Mouse (Mus musculus) spleen, postnatal 14 days (tissue): ENCODE data around the gene Pip4k2c.
"Not testable (repeated sequence)": the region's sequence is repeated elsewhere in the genome, so short reads cannot be mapped to it uniquely, and the experiment has no call there.

Experiments
- DNase-seq, 2 experiments: peaks; one replicate each; pipeline ENCODE4 v3.0.0; 2021 to 2022; ENCODE audit warnings: low spot score in 2 of 2

Pip4k2c gene

DNA sequence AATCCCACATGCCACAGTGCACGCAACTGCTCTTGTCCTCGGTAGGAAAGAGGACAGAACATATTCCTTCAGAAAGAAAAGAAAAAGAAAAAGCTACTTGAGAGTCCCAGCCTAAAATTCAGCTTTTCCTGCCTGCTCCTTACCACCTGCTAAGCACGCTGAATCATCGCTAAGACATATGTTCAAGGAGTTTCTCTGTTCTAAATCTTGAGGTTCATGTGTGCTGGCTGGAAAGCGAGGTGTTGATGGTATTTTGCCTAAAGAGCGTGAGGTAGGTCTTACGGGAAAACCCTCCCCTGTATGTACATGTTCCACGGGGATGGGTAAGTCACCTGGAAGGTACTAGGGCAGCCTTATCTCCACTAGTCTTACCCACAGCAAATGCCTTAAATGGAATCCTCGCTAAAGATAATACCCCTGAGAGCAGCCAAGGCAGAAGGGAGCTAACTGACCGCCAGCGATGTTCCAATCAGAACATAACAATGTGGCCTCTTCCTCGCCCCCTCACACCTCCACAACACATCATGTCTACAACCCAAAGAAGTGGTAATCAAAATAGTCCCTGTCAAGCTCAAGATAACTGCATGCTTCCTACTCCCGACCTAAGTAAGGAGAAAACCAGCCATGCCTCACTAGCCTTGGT lies 1.3 kb downstream of the Pip4k2c start:
- DNase-seq: no peak

DNA sequence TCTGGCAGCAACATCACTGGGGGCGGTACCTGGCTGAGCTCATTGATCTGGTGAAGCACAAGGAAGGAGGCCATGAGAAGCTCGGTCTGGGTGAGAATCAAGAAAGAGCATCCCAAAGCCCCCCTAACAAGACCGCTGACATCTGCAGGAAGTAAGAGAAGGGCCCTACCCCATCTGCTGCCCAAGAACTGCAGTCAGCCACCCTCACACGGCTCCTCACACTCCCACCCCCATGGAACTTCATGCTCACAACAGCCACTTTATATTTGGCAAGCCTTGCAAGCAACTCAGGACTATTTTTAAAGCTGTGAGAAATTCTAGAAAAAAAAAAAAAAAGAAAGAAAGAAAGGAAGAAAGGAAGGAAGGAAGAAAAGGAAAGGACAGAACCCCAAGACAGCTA lies 2.5 kb downstream of the Pip4k2c start:
- DNase-seq: no peak

DNA sequence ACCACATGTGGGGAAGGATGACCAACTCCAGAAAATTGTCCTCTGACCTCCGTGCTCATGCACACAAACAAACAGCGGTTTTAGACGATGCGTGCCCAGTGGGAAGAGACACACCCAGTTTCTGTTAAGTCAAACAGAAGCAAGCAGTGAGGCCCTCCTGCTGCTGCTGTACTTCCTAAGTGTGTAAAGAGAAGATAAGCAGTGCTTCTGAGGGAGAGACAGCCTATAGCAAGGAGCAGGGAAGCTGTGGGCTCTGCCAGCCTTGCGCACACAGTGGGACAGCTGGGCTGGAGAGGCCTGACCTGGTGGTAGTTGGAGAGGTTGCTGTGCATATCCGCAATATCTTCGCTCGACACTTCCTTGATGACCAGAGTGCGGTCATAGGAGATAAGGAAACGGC lies 6.0 kb downstream of the Pip4k2c start:
- no peak for DNase-seq

DNA sequence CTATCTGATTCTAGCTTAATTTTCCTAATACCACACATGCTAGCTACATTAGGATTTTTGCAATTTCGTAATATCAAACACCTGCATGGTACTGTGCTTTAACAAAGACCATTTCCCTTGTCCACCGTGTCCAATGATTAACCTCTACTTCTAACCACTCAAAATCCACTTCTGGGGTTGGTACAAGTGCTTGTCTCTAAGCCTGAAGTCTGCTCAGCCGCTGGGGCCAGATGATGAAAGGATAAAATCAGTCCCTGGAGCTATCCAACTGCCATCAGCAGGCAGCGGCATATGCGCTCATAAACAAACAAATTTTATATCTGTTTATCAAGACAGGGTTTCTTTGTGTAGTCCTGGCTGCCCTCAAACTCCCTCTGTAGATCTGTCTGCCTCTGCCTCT lies 6.8 kb downstream of the Pip4k2c start:
- no peak for DNase-seq

DNA sequence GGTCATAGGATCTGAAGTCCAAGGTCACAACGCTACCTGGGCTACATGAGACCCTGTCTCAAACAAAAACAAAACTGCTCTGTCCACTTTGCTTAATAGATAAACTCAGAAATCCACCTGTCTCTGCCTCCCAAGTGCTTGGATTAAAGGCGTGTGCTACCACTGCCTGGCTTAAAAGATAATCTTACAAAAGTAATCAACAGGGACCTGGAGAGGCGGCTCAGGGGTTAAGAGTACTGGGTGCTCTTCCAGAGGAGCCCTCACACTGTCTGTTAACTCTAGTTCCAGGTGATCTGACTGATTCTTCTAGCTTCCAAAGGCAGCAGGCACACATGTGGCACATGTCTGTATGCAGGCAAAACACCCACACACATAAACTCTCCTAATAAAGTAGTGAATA lies 8.3 kb downstream of the Pip4k2c start:
- DNase-seq: no peak

DNA sequence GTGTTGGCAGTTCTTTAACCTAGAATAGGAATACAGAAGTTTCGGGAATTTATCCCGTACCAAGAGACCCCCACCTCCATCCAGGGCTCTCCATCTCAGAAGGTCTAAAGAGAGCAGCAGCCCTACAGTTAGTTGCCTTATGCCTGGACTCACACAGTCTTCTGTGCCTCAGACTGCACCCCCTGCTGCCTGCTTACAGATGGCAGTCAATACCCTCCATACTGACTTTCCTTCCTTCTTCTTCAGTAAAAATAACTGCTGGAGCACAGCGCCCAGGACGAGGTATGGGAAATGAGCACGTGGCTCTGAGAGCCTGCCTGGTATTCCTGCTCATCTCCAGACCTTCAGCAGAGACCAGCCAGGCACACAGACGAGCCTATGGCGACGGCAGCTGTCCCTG lies 11.1 kb downstream of the Pip4k2c start:
- no peak for DNase-seq

DNA sequence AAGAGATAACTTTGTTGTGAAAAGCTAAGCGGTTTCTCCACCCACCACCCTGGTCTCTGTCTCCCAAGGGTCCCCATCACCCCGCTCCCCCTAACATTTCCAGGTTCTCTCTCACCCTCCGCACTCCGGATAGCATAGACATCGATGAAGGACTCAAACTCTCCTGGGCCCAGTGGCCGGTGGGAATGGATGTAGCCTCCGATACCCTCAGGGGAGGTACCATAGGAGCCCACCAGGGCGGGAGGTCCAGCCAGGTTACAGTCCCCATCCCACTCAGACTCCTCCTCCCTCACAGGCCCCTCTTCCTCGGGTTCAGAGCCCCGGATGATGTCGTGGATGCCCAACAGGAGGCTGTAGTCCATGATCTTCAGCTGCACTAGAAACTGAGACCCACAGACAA lies 11.9 kb downstream of the Pip4k2c start:
- no peak for DNase-seq

DNA sequence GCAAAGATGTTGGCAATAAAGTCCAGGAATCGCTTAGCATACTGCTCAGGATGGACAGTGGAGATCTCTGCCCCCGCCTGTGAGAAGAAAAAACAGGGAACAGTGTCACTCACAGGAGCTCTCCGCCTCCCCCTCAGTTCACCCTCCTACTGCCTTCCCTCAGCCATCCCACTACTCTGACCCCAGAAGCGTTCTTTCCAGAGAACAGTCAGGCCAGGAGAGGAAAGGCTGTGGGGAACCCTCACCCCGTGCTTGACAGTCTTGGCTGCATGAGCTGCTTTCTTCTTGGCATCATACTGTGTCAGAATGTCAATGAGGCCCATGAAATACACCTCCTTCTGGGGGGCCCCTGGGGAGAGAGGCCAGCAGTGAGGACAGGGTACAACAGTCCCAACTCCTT lies 12.3 kb downstream of the Pip4k2c start:
- DNase-seq: no peak

DNA sequence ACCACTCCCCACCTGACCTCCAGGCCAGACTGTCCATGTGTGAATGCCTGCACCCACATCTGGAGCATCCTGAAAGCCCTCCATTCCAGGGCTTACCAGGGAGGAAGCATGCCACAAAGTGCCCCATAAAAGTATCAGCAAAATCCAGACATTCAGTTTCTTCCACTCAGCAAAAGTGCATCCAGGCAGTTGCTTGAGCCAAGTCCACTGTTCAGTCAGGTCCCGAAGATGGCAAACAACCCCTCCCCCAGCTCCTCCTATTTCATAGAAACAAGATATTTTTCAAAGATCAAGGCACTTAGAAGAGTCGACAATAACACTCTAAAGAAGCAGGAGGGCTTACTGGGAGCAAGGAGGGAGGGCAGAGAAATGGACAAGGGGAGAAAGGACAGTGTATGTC lies 12.9 kb downstream of the Pip4k2c start:
- no peak for DNase-seq

DNA sequence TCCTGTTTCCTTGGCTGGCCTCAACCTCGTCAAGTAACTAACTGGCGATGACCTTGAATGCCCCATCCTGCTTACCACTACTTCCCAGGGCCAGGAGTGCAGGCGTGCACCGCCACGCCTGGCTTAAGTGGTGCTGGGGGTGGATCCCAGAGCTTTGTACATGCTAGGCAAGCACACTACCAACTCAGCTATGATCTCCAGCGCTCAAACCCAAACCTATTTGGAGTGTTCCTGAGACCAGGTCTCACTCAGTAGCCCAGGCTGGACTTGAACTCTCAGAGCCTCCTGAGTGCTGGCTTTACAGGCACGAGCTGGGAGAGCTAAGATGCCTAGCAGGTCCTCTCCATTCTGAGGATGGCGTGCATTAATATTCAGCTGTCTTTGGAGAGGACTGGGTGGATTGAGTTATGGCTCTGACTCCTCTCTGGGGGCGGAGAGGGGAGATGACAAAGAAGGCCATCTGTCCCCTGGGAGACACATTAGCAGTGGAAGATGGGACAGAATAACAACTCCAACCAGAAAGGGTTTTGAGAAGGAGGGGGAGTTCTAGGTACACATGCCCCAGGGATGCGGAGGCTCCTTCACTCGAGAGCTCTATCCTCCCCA lies 13.8 kb downstream of the Pip4k2c start:
- DNase-seq: no peak

DNA sequence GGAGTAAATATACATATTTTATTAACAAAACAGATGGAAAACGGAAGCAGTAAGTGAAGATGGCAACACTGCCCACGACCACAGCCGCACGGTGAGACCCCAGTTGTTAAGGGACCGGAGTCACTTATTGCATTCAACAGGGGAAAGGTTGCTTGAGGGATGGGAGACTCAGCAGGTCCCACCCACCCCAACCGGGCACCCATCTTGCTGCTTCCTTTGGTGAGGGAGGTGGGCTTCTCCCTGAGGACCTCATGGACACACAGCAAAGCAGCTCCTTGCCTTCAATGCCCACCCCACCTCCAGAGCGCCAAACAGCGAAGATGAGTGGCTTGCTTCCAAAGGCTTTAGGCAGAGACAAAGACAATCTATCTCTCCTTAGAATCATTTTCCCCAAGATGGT lies 14.3 kb downstream of the Pip4k2c start:
- DNase-seq: no peak

DNA sequence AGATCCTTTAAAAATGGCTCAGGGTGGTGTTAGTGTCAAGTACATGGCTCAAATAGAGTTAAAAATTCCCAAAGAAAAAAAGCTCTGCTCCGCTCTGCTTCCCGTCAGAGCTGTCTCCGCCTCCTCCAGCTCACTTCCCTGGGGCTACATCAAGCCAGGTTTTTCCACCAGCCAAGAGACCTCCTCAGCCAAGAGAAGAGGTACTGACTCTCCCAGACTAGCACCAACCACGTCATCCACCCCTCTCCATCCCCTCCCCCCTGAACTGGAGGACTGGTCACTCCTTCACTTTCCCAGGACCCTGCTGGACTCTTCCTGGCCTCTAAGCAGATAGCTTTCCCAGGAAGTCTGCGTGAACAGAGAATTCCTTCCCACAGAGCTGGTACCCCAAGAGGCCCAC lies 15.0 kb downstream of the Pip4k2c start:
- DNase-seq: no peak

DNA sequence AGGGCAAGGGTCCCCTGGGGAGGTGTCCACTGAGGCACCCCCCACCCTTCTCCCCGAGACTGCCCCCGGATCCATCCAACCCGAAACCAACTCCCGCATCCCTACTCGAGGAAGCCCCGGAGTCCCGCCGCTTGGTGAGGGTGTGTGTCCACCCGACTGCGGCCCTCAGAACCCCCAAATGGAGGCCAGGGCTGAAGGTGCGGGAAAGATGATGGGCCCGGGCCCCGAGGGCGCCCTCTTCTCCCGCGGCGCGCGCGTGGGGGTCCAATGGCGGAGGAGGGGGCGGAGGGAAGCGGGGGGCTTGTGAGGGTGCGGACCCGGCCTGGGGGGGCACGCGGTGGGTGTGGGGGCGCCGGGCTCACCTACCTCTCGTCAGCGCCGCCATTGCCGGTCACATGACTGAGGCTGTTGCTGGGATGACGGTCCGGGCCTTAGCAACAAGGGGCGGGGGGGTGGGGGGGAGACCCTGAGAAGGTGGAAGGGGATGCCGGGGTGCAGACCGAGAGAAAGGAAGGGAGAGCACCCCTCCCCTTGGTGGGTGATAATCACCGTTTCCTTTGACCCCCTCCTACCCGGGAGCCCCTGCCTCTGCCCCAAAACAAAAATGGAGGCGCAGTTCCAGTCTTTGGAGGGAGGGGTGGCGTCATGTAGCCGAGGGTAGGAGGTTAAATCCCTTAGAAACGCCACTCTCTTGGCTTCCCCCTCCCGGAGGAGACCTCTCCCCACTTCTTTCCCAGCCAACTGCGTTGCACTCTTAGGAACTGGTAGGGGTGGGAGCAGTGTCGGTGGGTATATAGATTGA lies 15.9 kb downstream of the Pip4k2c start, which contains the start of gene Dtx3:
Dtx3 (minus strand) TSS at position 401 of the 802 bp plus-strand sequence.
- no peak for DNase-seq

DNA sequence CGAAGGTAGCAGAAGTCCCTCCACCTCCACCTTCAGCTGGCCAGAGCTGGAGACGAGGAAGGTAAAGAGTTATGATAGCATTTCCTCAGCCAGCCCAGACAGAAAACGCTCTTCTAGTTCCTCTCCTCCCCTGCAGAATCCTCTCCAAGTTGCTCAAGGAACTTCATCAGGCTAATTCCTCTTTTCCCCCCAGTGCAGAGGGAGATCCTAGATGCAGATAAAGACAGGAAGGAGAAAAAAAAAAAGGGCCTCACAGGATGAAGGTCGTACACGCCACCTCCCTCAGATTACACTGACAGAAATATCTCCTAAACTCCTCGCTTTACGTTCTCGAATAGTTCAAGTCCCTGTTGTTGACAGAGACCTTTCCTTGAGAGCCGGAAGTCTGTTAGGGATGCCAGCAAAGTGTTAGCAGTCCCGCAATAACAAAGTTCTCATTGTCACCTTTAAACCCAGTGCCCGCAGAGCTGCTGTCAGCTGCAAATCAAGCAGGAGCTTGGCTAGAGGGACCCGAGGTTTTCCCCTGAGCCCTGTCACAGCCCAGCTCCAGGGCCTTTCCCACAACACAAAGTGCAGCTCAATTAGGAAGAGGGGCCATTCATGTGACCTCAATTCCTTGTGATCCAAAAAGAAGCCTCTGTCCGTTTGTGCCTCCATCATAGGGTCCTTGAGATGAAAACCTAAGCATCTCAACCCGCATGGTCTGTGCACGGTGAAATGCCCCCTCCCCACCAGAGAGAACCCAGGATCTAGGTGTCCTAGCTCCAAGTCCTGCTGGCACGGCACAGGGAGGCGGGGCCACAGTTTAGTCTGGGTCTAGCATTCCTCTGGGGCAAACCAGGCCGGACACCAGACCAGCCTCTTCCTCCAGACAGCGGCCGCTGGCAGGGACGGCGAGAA lies 16.7 kb downstream of the Pip4k2c start:
- no peak for DNase-seq

DNA sequence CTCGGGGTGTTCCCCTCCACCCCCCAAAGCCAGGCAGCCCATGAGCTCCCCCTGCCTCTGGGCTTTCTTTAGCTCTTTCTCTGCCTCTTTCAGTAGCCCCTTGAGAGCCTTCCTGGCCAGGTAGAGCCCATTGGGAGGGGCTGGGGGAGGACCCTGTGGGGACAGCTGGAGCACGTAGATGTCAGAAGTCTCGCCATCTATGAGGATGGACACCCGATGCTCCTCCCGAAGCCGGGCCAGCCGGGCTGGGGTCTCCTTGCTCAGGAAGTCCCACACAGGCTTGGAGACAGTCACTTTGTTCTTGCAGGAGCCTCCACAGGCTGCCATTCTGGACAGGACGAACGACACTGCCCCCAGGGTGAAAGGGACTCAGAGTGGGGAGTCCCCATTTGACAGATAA lies 18.4 kb downstream of the Pip4k2c start:
- DNase-seq: no peak

DNA sequence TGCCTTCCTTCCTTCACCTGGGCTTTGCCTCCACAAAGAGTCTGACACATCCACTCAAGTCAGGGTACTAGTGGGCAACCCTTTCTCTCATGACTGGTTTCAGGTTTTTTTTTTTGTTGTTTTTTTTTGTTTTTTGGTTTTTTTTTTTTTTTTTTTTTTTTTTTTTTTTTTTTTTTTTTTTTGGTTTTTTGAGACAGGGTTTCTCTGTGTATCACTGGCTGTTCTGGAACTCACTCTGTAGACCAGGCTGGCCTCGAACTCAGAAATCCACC lies 19.4 kb downstream of the Pip4k2c start:
- DNase-seq: not testable (repeated sequence)

DNA sequence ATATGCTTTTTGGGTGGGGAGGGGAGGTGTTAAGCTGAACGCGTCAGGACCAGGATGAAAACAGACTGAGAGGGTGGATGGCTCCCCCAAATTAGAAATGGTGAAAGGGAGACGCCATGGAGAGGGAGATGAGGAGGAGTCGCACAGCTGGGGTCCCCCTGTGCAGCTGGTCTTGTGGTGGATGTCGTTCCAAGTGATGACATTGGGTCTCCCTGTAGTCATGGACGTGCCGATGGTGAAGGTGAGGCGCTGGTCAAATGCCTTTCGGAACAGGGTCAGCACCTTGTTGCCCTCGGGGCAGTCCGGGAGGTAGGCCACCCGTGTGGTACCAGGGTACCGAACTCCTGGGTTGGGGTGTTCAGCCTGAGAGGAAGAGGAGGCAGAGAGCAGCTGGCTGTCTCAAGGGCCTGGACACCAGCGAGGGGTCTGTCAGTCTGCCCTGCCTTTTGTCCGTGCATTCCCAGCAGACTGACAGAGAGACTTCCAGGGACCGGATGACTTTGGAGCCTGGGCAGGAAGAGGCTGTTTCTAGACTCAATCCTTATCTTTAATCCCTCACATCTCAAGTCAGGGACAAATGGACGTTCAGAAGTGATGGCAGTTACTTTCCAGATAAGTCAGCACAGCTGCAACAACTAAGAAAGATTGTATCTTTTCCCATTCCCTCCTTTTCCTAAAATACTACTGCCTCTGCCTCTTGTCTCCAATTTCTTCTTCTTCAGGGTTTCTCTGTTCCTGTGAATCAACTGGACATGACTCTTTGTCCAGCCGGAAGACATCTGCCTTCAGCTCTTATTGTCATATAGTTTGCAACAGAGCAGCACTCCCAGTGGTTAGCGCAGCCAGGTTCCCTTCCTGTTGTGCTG lies 20.0 kb downstream of the Pip4k2c start:
- no peak for DNase-seq

DNA sequence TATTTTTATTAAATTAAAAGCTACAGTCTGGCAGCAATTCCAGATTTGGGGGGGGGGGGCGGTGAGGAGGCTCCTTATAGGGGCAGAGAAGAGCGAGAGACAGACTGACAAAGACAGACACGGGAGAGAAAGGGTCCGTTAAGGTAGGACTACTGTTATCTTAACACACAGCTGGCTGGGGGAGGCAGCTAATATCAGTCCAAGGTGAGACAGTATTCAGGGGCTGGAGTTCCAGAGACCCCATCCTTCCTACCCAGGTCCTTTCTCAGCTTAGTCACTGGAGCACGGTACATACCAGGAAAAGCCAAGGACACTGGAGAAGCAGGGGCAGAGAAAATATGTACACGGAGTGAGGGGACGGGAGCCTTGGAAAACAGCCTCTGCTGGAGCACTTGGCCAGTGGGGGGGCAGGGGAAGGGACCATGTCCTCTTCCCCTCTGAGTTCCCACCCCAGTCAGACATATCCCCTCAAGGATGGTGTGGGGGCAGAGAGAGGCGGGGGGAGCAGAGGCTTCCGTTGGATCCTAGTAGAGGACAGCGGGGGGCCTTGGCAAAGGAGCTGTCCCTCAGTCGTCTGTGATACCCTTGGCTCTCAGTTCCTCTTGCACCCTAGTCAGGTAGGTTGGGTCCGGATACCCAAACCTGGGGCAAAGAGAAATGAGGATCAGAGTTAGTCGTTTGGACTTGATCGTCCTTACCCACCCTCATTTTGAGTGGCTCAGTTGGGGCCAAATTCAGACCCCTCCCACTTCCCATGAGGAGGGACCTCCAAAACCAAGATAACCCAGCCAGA lies 20.8 kb downstream of the Pip4k2c start:
- DNase-seq: no peak

DNA sequence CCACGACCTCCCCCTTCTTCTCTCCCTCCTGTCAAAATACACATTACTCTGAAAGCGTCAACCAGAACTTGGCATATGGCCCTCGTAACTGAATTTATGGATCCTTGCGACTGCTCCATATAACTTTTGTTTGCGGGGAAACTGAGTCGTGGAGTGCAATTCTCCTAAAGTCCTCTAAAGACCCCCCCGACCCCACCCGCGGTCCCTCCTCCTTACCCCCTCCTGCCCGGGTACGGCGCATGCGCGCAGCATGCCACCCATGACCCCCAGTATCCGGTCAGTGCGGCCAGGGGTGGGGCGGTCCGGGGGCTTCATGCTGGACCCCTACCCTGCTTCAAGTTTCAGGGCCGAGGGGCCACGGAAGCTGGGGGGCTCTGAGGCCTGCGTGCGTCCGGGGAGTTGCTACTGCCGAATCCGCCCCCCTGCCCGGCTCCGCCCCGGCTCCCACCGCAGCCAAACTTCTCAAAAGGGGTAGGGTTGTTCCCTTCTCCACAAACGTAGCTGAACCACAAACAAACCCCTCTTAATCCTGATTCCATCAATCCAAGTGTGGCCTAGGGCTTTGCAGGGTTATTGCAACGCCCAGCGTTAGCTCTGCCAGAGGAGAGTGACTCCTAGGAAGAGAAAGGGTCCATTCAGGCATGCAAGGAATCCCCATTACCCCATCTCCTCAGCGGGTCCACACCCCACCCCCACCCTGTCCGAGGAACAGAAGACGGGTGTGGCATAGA lies 21.6 kb downstream of the Pip4k2c start, which contains the start of gene Arhgef25:
Arhgef25 (minus strand) TSS at position 433 of the 731 bp plus-strand sequence.
- DNase-seq: no peak
